In the genomic region with DNA sequence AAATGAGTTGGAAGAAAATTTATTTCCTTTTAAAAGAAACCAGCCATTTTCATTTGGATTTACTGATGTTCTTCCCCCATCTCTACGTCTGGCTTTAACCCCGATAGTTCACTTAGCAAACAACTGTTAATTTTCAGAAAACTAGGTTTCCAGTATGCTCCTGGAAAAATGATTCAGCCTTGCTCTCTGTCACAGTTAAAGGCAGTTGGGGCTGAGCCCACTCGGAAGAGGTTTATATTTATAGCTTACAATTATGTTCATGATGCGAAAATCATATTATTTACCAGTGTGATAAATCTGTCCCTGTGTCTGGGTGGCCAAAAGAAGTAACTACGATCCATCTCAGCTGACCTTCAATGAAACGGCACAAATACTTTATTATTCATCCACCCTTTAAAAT, we compare ENCODE assay signal across 25 mouse cellular contexts.
"Had no signal": no experiment of that assay in that cellular context is flagged by ENCODE, and none has a peak within 500 bp of the region (broad histone marks: within the 10 kb centered on the region; RNA-seq: fewer than 3 reads in every experiment).

No protein-coding gene starts in this region.

- H3K27me3 ChIP-seq: heart, embryonic 12.5 days; hindbrain, embryonic 12.5 days; intestine, embryonic 15.5 days; limb, embryonic 12.5 days; liver, embryonic 13.5 days; liver, embryonic 15.5 days had no signal

- H3K9me3 ChIP-seq: heart, embryonic 10.5 days; heart, embryonic 12.5 days; hindbrain, embryonic 10.5 days; hindbrain, embryonic 12.5 days; intestine, embryonic 15.5 days; limb, embryonic 10.5 days; limb, embryonic 12.5 days; liver, embryonic 13.5 days; liver, embryonic 15.5 days had no signal

- H3K4me3 ChIP-seq: gastrocnemius, adult 2 months; heart, embryonic 10.5 days; heart, embryonic 12.5 days; hindbrain, embryonic 10.5 days; hindbrain, embryonic 12.5 days; intestine, embryonic 15.5 days; layer of hippocampus, adult 2 months; left cerebral cortex, adult 2 months; limb, embryonic 10.5 days; limb, embryonic 12.5 days; liver, embryonic 13.5 days; liver, embryonic 15.5 days had no signal

- H3K4me2 ChIP-seq: heart, embryonic 12.5 days; hindbrain, embryonic 12.5 days; hindbrain, embryonic 14.5 days; intestine, embryonic 15.5 days; limb, embryonic 12.5 days; liver, embryonic 11.5 days; liver, embryonic 13.5 days; liver, embryonic 15.5 days had no signal

- H3K4me1 ChIP-seq: heart, embryonic 10.5 days; heart, embryonic 12.5 days; hindbrain, embryonic 10.5 days; hindbrain, embryonic 12.5 days; intestine, embryonic 15.5 days; limb, embryonic 10.5 days; limb, embryonic 12.5 days; liver, embryonic 13.5 days; liver, embryonic 15.5 days had no signal

- DNase-seq: gastrocnemius, adult 2 months; gastrocnemius, postnatal 10 days; gastrocnemius, postnatal 25 days; heart, adult 18-20 months; heart, postnatal 10 days; heart, postnatal 4 days; liver; liver, embryonic 13.5 days; liver, postnatal 0 days had no signal

- ATAC-seq: forebrain, embryonic 16.5 days; hindbrain, embryonic 16.5 days; inflammation-experienced regulatory T-cells, adult 6 months; intestine, embryonic 15.5 days; intestine, postnatal 0 days; liver, postnatal 0 days had no signal

- H3K27ac ChIP-seq: gastrocnemius, adult 2 months; heart, embryonic 10.5 days; hindbrain, embryonic 10.5 days; hindbrain, embryonic 12.5 days; hindbrain, embryonic 14.5 days; intestine, embryonic 15.5 days; layer of hippocampus, adult 2 months; left cerebral cortex, adult 2 months; limb, embryonic 10.5 days; limb, embryonic 12.5 days; liver, embryonic 13.5 days; liver, embryonic 15.5 days had no signal

- H3K9ac ChIP-seq: heart, embryonic 12.5 days; hindbrain, embryonic 12.5 days; hindbrain, embryonic 14.5 days; intestine, embryonic 15.5 days; limb, embryonic 12.5 days; liver, embryonic 13.5 days; liver, embryonic 15.5 days; liver, postnatal 0 days had no signal

- H3K36me3 ChIP-seq: heart, embryonic 10.5 days; heart, embryonic 12.5 days; hindbrain, embryonic 10.5 days; hindbrain, embryonic 12.5 days; intestine, embryonic 15.5 days; limb, embryonic 10.5 days; limb, embryonic 12.5 days; liver, embryonic 13.5 days; liver, embryonic 15.5 days had no signal
